Mouse (Mus musculus) olfactory bulb, adult 2 months (tissue): ENCODE measurements around the gene Samd4b.

Source experiments
- CTCF ChIP-seq: fragments of 200-500 bp; IDR thresholded peaks from 2 replicates; pipeline ENCODE4 v1.5.1; 2012; ENCODE audit warnings: low read depth, mild to moderate bottlenecking, low read length, moderate library complexity; ENCODE audit not compliant: insufficient read depth
- POLR2A ChIP-seq: fragments of 200-500 bp; IDR thresholded peaks from 2 replicates; pipeline ENCODE4 v1.6.1; 2012; ENCODE audit warnings: mild to moderate bottlenecking, low read depth, low read length, moderate library complexity; ENCODE audit not compliant: insufficient read depth

GRCm38 (mm10) chr7:28492310-28492709, 105.6 kb downstream of the Samd4b start:
- TF ChIP-seq CTCF (no peak), POLR2A (no peak)
